Mouse (Mus musculus) embryonic fibroblast, embryonic 13.5 days (primary cell): Measurements from ENCODE around the gene Wdr95.

ENCODE experiments used
- CTCF ChIP-seq: IDR thresholded peaks from 2 replicates; pipeline ENCODE4 v1.5.1; 2011; ENCODE audit warnings: mild to moderate bottlenecking, control low read depth, low read length, moderate library complexity, borderline replicate concordance; ENCODE audit not compliant: insufficient read depth
- POLR2A ChIP-seq: IDR thresholded peaks from 2 replicates; pipeline ENCODE4 v1.6.1; 2011; ENCODE audit warnings: low read depth, mild to moderate bottlenecking, control low read depth, low read length, moderate library complexity

DNA sequence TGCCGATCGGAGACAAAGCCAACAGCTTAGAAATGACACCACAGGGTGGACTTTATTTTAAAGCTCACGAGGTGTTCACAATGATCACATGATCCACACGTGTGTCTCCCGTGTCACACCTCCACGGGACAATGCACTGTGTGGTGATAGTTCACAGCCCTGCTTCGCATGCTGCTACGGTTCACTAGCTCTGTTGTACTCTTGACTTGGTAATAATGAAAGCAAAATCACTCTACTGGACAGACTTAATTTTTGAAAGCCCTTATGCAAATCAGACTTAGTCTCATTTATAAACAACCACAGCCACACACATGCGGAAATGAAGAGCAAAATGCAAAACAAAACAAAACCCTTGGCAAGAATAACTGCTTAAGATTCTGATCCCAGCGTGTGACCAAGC, 88.3 kb downstream of the Wdr95 start:
- TF ChIP-seq POLR2A (no peak), CTCF (no peak)
